Mouse (Mus musculus): ENCODE measurements around the gene Vps26a. TPM values are rescaled to one million over a fixed set of nuclear protein-coding genes. Genes with fewer than 3 reads are reported as not detected.

The Vps26a gene
- polyA plus RNA-seq, 1 experiment from 2014 or later = 81.2 TPM

DNA sequence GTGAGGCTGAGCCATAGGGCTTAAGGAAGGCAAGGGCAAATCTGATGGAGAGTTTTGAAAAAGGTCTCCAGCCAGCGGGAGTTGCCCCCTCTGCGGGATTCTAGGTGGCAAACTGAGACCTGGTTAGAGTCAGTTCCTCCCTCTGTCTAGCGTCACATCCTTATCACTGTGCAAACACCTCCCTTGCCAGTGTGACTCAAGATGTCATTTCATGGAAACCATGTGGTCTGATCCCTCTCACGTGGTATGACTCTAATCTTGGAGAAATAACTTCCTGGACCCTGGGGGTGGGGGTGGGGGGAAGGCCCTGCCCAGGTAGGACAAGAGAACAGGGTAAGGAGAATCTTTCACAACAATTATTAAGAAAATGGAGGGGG lies 73.0 kb downstream of the Vps26a start:
- Histone ChIP-seq H3K4me2 (ENCODE audit: low read length) (peak overlapping the region; percentile 27; the same call in 1 of the 2 replicates), H3K27ac (ENCODE audit: low read depth) (peak overlapping the region; percentile 75), H3K4me1 (replicated peaks; ENCODE audit: control insufficient read depth, insufficient read depth, low read length) (peaks cover 7% of the 10 kb centered on the region; the same call in 1 of the 2 replicates), H3K27me3 (replicated peaks; ENCODE audit: control insufficient read depth, insufficient read depth, low read length) (no peaks in the 10 kb centered on the region), H3K9ac (ENCODE audit: low read length) (no peak overlapping the region), H3K4me3 (ENCODE audit: low read depth, low read length) (no peak overlapping the region), H3K36me3 (ENCODE audit: control insufficient read depth, insufficient read depth, low read length) (no peaks in the 10 kb centered on the region), H3K9me3 (ENCODE audit: control insufficient read depth, low read length) (no peaks in the 10 kb centered on the region)
- 23% methylated on average over 4 of the region's 4 CpGs for WGBS
- DNase-seq (ENCODE audit: low spot score) (no peak), ATAC-seq (replicated peaks; ENCODE audit: low FRiP score, low TSS enrichment, low read depth) (peak; percentile 84)

DNA sequence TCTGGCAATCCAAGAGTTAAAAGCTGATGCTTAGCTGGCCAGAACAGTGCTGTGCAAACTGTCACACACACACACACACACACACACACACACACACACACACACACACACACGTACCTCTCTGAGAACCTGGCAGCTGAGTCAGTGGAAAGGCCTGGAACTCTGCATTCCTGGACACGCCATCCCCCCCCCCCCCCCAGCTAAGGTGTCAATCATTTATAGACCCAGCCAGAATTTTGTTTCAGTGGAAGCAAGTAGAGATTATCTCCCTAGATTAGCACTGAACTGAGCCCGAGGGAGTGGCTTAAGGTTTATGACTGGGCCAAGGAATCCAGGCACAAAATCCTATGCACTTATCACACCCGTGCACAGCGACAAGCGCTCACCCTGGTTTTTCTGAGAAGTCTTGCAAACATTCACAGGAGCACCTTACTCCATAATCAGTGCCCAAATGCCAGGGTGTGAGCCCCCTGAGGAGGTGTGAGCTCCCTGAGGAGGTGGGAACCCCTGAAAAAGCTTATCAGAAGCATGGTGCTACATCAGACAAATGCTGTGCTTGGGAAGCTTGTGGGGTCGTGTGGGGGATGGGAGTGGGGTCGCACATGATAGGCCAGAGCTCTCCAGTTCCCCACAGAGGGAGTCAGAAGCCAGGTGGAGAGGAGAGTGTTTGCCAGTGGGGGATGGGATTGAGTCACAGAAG lies 73.5 kb downstream of the Vps26a start:
- Histone ChIP-seq H3K4me2 (ENCODE audit: low read length) (peak overlapping the region; percentile 27; the same call in 1 of the 2 replicates), H3K36me3 (ENCODE audit: control insufficient read depth, insufficient read depth, low read length) (no peaks in the 10 kb centered on the region), H3K27ac (ENCODE audit: low read depth) (peak overlapping the region; percentile 75), H3K4me3 (ENCODE audit: low read depth, low read length) (no peak overlapping the region), H3K4me1 (replicated peaks; ENCODE audit: control insufficient read depth, insufficient read depth, low read length) (peaks cover 7% of the 10 kb centered on the region; the same call in 1 of the 2 replicates), H3K9ac (ENCODE audit: low read length) (no peak overlapping the region), H3K9me3 (ENCODE audit: control insufficient read depth, low read length) (no peaks in the 10 kb centered on the region), H3K27me3 (replicated peaks; ENCODE audit: control insufficient read depth, insufficient read depth, low read length) (no peaks in the 10 kb centered on the region)
- DNase-seq (ENCODE audit: low spot score) (peak; percentile 72), ATAC-seq (replicated peaks; ENCODE audit: low FRiP score, low TSS enrichment, low read depth) (peak; percentile 80)
- WGBS = 10% methylated on average over 8 of the region's 8 CpGs

DNA sequence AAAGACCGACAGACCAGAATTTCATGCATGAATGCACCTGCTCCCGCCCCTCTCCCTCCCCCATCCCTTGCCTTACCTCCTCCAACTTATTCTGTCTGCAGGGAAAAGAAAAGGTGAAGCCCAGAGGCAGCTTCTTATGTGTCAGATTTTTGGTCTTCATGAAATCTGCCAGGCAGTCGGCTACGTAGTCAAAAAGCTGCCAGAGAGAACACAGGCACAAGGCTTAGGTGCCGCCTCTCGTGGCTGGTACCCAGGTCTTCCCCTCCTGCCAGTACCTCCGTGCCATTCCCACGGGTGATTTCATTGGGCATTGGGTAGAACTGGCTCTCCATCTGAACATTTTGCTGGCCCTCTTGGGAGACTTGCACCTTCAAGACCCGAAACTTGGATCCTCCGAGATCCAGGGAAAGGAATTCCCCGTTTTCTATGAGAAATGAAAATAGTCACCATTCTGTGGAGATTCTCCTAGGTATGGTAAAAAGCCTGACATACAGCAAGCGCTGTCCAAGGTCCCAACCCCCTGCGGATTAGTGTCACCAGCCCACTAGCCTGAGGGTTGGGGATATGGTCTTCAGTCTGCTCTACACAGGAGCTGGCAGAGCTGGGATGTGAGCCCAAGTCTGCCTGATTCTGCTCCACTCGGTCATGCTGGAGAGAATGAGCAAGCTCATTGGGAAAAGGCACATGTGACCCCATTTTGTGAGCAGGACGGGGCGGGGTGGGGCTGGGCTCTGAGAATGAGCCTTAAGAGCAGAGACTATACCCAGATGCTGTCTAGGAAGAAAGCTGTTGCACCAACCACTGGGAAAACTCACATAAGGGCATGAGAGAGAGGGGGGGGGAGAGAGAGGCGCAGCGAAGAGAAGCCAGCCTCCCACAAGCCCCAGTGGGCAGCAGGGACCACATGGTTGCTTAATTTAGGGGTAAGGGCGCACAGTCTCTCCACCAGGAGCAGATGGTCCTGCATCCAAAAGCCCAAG lies 74.9 kb downstream of the Vps26a start:
- DNase-seq (ENCODE audit: low spot score) (no peak), ATAC-seq (replicated peaks; ENCODE audit: low FRiP score, low TSS enrichment, low read depth) (no peak)
- no peak overlapping the region for H3K4me3 ChIP-seq (ENCODE audit: low read depth, low read length)
- H3K36me3 ChIP-seq (ENCODE audit: control insufficient read depth, insufficient read depth, low read length) = no peaks in the 10 kb centered on the region
- 71% methylated on average over 19 of the region's 19 CpGs for WGBS
- no peak overlapping the region for H3K4me2 ChIP-seq (ENCODE audit: low read length)
- no peak overlapping the region for H3K9ac ChIP-seq (ENCODE audit: low read length)
- H3K27me3 ChIP-seq (replicated peaks; ENCODE audit: control insufficient read depth, insufficient read depth, low read length) = no peaks in the 10 kb centered on the region
- H3K4me1 ChIP-seq (replicated peaks; ENCODE audit: control insufficient read depth, insufficient read depth, low read length) = peaks cover 7% of the 10 kb centered on the region; the same call in 1 of the 2 replicates
- H3K27ac ChIP-seq (ENCODE audit: low read depth) = no peak overlapping the region
- no peaks in the 10 kb centered on the region for H3K9me3 ChIP-seq (ENCODE audit: control insufficient read depth, low read length)

DNA sequence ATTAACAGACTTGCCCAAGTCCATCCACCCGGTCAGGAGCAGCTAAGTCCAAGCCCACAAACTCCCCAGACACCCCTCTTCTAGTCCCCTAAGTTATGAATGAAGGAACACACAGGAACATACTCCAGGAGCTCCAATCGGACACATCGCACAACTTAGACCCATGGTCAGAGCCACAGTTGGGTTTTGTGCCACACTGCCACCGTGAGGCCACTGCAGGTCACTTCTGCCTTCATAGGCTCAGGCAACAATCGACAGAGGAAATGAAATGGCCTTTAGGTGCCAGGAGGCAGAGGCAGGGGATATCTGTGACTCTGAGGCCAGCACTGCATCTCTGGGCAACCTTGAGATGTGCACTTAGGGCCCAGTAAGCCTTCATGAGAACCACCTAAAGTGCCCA lies 75.7 kb downstream of the Vps26a start:
- DNase-seq (ENCODE audit: low spot score) (peak; percentile 81), ATAC-seq (replicated peaks; ENCODE audit: low FRiP score, low TSS enrichment, low read depth) (no peak)
- 16% methylated on average over 5 of the region's 5 CpGs for WGBS
- Histone ChIP-seq H3K4me1 (replicated peaks; ENCODE audit: control insufficient read depth, insufficient read depth, low read length) (peaks cover 7% of the 10 kb centered on the region; the same call in 1 of the 2 replicates), H3K27me3 (replicated peaks; ENCODE audit: control insufficient read depth, insufficient read depth, low read length) (no peaks in the 10 kb centered on the region), H3K27ac (ENCODE audit: low read depth) (no peak overlapping the region), H3K4me2 (ENCODE audit: low read length) (no peak overlapping the region), H3K36me3 (ENCODE audit: control insufficient read depth, insufficient read depth, low read length) (no peaks in the 10 kb centered on the region), H3K4me3 (ENCODE audit: low read depth, low read length) (no peak overlapping the region), H3K9ac (ENCODE audit: low read length) (no peak overlapping the region), H3K9me3 (ENCODE audit: control insufficient read depth, low read length) (no peaks in the 10 kb centered on the region)

Other genes with a start within 250 kb of the Vps26a start
- gene Tacr2, start 234.4 kb downstream of the Vps26a start, polyA plus RNA-seq (2014; fragmentation: Nextera tagmentation; extraction: Ambion mirVana) = 0.50 and 0.98 TPM in 2 replicates
- 20.3 and 24.1 TPM in 2 replicates for gene Hk1, start 106.9 kb downstream of the Vps26a start, polyA plus RNA-seq (2014; fragmentation: Nextera tagmentation; extraction: Ambion mirVana)
- gene Hkdc1, start 64.3 kb downstream of the Vps26a start, polyA plus RNA-seq (2014; fragmentation: Nextera tagmentation; extraction: Ambion mirVana) = 4.5 and 5.8 TPM in 2 replicates
- gene 4930507D05Rik, start 37.3 kb downstream of the Vps26a start, polyA plus RNA-seq (2014; fragmentation: Nextera tagmentation; extraction: Ambion mirVana) = 0.37 and 0.59 TPM in 2 replicates
- 31.2 and 34.0 TPM in 2 replicates for gene Supv3l1, start 37.1 kb downstream of the Vps26a start, polyA plus RNA-seq (2014; fragmentation: Nextera tagmentation; extraction: Ambion mirVana)
- 9.8 and 11.8 TPM in 2 replicates for gene Srgn, start 40.6 kb upstream of the Vps26a start, polyA plus RNA-seq (2014; fragmentation: Nextera tagmentation; extraction: Ambion mirVana)
- gene Kif1bp, start 91.7 kb upstream of the Vps26a start, polyA plus RNA-seq (2014; fragmentation: Nextera tagmentation; extraction: Ambion mirVana) = 34.9 and 37.2 TPM in 2 replicates
- 36.7 and 37.1 TPM in 2 replicates for gene Ddx21, start 115.5 kb upstream of the Vps26a start, polyA plus RNA-seq (2014; fragmentation: Nextera tagmentation; extraction: Ambion mirVana)
- gene Ddx50, start 164.4 kb upstream of the Vps26a start, polyA plus RNA-seq (2014; fragmentation: Nextera tagmentation; extraction: Ambion mirVana) = 123 and 129 TPM in 2 replicates
- 0.95 and 1.4 TPM in 2 replicates for gene Stox1, start 239.3 kb upstream of the Vps26a start, polyA plus RNA-seq (2014; fragmentation: Nextera tagmentation; extraction: Ambion mirVana)

Data from intestine, embryonic 14.5 days (tissue).